Mouse (Mus musculus): ENCODE measurements at regions not wholly inside any gene's neighbourhood (a gene's known extent, or its start where the extent isn't known, plus 50 kb on each side); places are given as distances from the start of the nearest gene placed in this dataset.

DNA sequence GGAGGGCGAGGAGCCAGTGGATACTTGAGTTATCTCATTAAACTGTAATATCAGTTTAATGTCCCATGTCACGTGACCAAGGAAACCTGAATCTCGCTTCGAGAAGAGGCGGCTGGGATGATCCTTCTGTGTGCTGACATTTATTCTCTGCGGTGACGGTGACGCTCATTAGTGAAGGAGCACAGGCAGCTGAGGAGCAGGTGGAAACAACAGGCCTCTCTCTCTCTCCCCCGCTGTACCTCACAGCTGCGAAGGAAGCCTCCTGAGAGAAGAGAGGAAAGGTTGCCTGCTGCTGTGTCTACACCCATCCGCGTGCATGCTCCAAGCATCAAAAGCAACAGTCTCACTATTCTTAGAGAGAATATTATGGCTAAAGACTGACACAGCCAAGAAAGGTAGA is 731.8 kb downstream of the Defb40 start:
- WGBS = 79% methylated on average over 12 of the region's 12 CpGs
- Histone ChIP-seq H3K4me3 (replicated peaks; ENCODE audit: extremely low read depth, low read depth, low read length) (no peak overlapping the region), H3K4me1 (ENCODE audit: control insufficient read depth, insufficient read depth, low read length) (no peaks in the 10 kb centered on the region)
- DNase-seq = no peak
- TF ChIP-seq CTCF (IDR thresholded peaks at IDR 0.05; ENCODE audit: insufficient read depth, low read length) (no peak), POLR2A (IDR thresholded peaks at IDR 0.05; ENCODE audit: borderline replicate concordance, extremely low read depth, low read depth, low read length) (no peak)

DNA sequence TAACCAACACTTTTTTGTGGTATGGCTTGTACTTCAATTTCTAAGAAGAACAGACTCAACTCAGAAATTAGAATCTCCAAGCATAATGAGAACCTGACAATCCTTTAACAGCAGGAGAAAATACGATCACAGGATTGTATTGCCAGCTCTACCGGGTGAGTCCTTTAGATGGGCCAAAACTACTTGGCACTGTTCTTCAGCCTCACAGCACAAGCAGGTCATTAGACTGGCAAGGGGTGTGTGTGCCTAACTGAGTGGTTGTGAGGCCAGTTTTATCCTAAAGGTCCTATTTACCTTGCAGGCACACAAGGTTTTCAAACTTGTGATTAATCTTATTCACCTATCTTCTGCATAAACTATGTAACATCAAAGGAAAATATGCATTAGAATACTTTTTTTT is 760.5 kb downstream of the Defb40 start:
- no peaks in the 10 kb centered on the region for H3K4me1 ChIP-seq (ENCODE audit: control insufficient read depth, insufficient read depth, low read length)
- WGBS = 76% methylated on average over 2 of the region's 2 CpGs
- no peak for TF ChIP-seq CTCF (IDR thresholded peaks at IDR 0.05; ENCODE audit: insufficient read depth, low read length)
- no peak for DNase-seq
- H3K4me3 ChIP-seq (replicated peaks; ENCODE audit: extremely low read depth, low read depth, low read length) = no peak overlapping the region

GRCm38 (mm10) chr8:18217192-18217591 is 760.9 kb downstream of the Defb40 start:
- WGBS = 70% methylated on average over 7 of the region's 7 CpGs
- no peaks in the 10 kb centered on the region for H3K4me1 ChIP-seq (ENCODE audit: control insufficient read depth, insufficient read depth, low read length)
- TF ChIP-seq POLR2A (IDR thresholded peaks at IDR 0.05; ENCODE audit: borderline replicate concordance, extremely low read depth, low read depth, low read length) (no peak), CTCF (IDR thresholded peaks at IDR 0.05; ENCODE audit: insufficient read depth, low read length) (no peak)
- no peak for DNase-seq
- H3K4me3 ChIP-seq (replicated peaks; ENCODE audit: extremely low read depth, low read depth, low read length) = no peak overlapping the region

DNA sequence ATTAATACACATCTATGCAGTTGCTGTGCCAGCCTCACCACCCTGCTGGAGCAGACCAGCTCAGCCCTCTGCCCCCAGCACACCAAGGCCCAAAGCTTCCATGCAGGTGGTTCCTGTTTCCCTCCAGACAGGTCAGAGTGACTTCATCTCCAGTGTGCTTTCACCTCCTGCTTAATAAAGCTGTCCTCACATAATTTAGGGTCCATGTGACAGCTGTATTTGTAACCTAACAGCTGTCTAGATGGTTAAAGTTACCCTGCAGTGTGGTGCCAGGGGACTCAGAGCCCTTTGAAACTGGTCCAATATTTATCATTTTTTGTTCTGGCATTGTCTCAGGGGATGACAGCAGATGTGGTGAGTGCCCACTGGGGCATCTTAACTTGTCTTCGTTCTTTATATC is 761.5 kb downstream of the Defb40 start:
- no peaks in the 10 kb centered on the region for H3K4me1 ChIP-seq (ENCODE audit: control insufficient read depth, insufficient read depth, low read length)
- TF ChIP-seq CTCF (IDR thresholded peaks at IDR 0.05; ENCODE audit: insufficient read depth, low read length) (no peak), POLR2A (IDR thresholded peaks at IDR 0.05; ENCODE audit: borderline replicate concordance, extremely low read depth, low read depth, low read length) (no peak)
- 58% methylated on average over 1 of the region's 1 CpGs for WGBS
- no peak for DNase-seq
- no peak overlapping the region for H3K4me3 ChIP-seq (replicated peaks; ENCODE audit: extremely low read depth, low read depth, low read length)

GRCm38 (mm10) chr8:18210067-18210466 is 768.0 kb downstream of the Defb40 start:
- H3K4me3 ChIP-seq (replicated peaks; ENCODE audit: extremely low read depth, low read depth, low read length) = no peak overlapping the region
- WGBS = 83% methylated on average over 1 of the region's 1 CpGs
- TF ChIP-seq POLR2A (IDR thresholded peaks at IDR 0.05; ENCODE audit: borderline replicate concordance, extremely low read depth, low read depth, low read length) (no peak), CTCF (IDR thresholded peaks at IDR 0.05; ENCODE audit: insufficient read depth, low read length) (no peak)
- no peaks in the 10 kb centered on the region for H3K4me1 ChIP-seq (ENCODE audit: control insufficient read depth, insufficient read depth, low read length)
- no peak for DNase-seq

GRCm38 (mm10) chr8:18208658-18209057 is 769.4 kb downstream of the Defb40 start:
- Histone ChIP-seq H3K4me1 (ENCODE audit: control insufficient read depth, insufficient read depth, low read length) (no peaks in the 10 kb centered on the region), H3K4me3 (replicated peaks; ENCODE audit: extremely low read depth, low read depth, low read length) (no peak overlapping the region)
- DNase-seq = no peak
- WGBS = 47% methylated on average over 1 of the region's 1 CpGs
- TF ChIP-seq POLR2A (IDR thresholded peaks at IDR 0.05; ENCODE audit: borderline replicate concordance, extremely low read depth, low read depth, low read length) (no peak), CTCF (IDR thresholded peaks at IDR 0.05; ENCODE audit: insufficient read depth, low read length) (no peak)

DNA sequence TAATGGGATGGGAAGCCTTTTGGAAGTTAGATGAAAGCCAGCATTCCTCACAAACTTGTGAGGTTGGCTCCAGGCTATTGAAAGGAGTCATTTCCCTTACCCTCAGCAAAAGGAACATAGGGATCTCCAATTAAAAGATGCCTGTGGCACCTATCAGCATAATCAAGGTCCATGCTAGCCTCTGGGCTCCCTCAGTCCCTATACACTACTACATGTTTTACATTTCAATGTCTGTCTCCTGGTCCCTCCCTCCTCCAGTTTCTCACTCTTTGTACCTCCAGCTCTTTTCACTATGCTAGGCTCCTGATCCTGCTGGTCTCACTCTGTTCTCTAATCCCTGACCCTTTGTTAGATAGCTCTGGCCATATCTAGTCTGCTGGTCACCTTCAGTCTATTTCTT is 790.6 kb downstream of the Defb40 start:
- H3K4me3 ChIP-seq (replicated peaks; ENCODE audit: extremely low read depth, low read depth, low read length) = no peak overlapping the region
- no peaks in the 10 kb centered on the region for H3K4me1 ChIP-seq (ENCODE audit: control insufficient read depth, insufficient read depth, low read length)
- DNase-seq = no peak
- TF ChIP-seq POLR2A (IDR thresholded peaks at IDR 0.05; ENCODE audit: borderline replicate concordance, extremely low read depth, low read depth, low read length) (no peak), CTCF (IDR thresholded peaks at IDR 0.05; ENCODE audit: insufficient read depth, low read length) (no peak)

- Histone ChIP-seq H3K4me1 (ENCODE audit: control insufficient read depth, insufficient read depth, low read length) (no peaks in the 10 kb centered on the region), H3K4me3 (replicated peaks; ENCODE audit: extremely low read depth, low read depth, low read length) (no peak overlapping the region)
- 81% methylated on average over 7 of the region's 7 CpGs for WGBS
- no peak for DNase-seq
- TF ChIP-seq POLR2A (IDR thresholded peaks at IDR 0.05; ENCODE audit: borderline replicate concordance, extremely low read depth, low read depth, low read length) = no peak
- TF ChIP-seq CTCF (IDR thresholded peaks at IDR 0.05; ENCODE audit: insufficient read depth, low read length) = no peak
Measured at GRCm38 (mm10) chr8:18175544-18176092, 802.4 kb downstream of the Defb40 start.

GRCm38 (mm10) chr8:18158619-18159018 is 819.4 kb downstream of the Defb40 start:
- TF ChIP-seq POLR2A (IDR thresholded peaks at IDR 0.05; ENCODE audit: borderline replicate concordance, extremely low read depth, low read depth, low read length) (no peak), CTCF (IDR thresholded peaks at IDR 0.05; ENCODE audit: insufficient read depth, low read length) (no peak)
- 37% methylated on average over 6 of the region's 6 CpGs for WGBS
- no peak overlapping the region for H3K4me3 ChIP-seq (replicated peaks; ENCODE audit: extremely low read depth, low read depth, low read length)
- no peaks in the 10 kb centered on the region for H3K4me1 ChIP-seq (ENCODE audit: control insufficient read depth, insufficient read depth, low read length)
- no peak for DNase-seq

GRCm38 (mm10) chr8:18115333-18116044 is 862.6 kb downstream of the Defb40 start:
- 52% methylated on average over 5 of the region's 5 CpGs for WGBS
- DNase-seq = no peak
- TF ChIP-seq POLR2A (IDR thresholded peaks at IDR 0.05; ENCODE audit: borderline replicate concordance, extremely low read depth, low read depth, low read length) = no peak
- TF ChIP-seq CTCF (IDR thresholded peaks at IDR 0.05; ENCODE audit: insufficient read depth, low read length) = no peak
- H3K4me3 ChIP-seq (replicated peaks; ENCODE audit: extremely low read depth, low read depth, low read length) = no peak overlapping the region
- H3K4me1 ChIP-seq (ENCODE audit: control insufficient read depth, insufficient read depth, low read length) = no peaks in the 10 kb centered on the region
